Mouse (Mus musculus): ENCODE data around the gene Slc23a4. TPM values are rescaled to one million over a fixed set of nuclear protein-coding genes. Genes with fewer than 3 reads are reported as not detected.

Slc23a4 gene
- total RNA-seq, 1 experiment: 2.1 TPM

DNA sequence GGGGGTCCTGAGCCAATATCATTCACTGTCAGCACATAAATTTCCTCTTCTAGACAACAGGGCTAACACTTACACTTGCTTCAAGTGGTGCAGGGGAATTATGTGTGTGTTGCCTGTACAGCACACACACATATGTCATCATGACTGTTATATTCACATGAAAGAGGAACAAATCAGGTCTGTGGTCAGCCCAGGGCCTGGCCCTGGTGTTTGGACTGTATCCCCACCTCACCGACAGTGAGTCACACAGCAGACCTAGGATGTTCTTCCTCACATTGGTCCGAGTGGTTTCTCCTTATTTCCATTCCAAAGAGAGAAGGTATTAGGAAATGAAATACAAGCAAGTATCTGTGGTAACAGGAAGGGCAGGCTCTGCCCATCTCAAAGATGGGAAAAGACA lies 23.7 kb downstream of the Slc23a4 start:
- no peak for TF ChIP-seq HCFC1 (IDR thresholded peaks at IDR 0.05; ENCODE audit: borderline replicate concordance, insufficient read depth, low read length)
- TF ChIP-seq ZNF384 (IDR thresholded peaks at IDR 0.05; ENCODE audit: low read depth, low read length): no peak
- no peak overlapping the region for H3K27ac ChIP-seq (ENCODE audit: insufficient read depth, low read depth, low read length, poor library complexity, severe bottlenecking)
- no peaks in the 10 kb centered on the region for H3K9me3 ChIP-seq (ENCODE audit: control insufficient read depth, insufficient read depth, low read depth, low read length)
- no peaks in the 10 kb centered on the region for H3K4me1 ChIP-seq (ENCODE audit: control insufficient read depth in 2 of 2, insufficient read depth in 2 of 2, low read length in 2 of 2, poor library complexity in 1 of 2)
- DNase-seq (ENCODE audit: low read depth, low spot score): no peak
- in situ Hi-C loops (cut with MboI; ENCODE audit: low sequenced_read_pairs in 2 of 2, unreplicated experiment in 2 of 2): no loop called here
- no peak overlapping the region for H3K4me3 ChIP-seq (ENCODE audit: insufficient read depth in 1 of 2, low read depth in 1 of 2, low read length in 2 of 2, poor library complexity in 1 of 2, severe bottlenecking in 1 of 2)
- H3K36me3 ChIP-seq (ENCODE audit: control insufficient read depth, insufficient read depth, low read length, poor library complexity, severe bottlenecking): no peaks in the 10 kb centered on the region
- H3K9ac ChIP-seq (ENCODE audit: insufficient read depth, low read depth, low read length, poor library complexity, severe bottlenecking): no peak overlapping the region

DNA sequence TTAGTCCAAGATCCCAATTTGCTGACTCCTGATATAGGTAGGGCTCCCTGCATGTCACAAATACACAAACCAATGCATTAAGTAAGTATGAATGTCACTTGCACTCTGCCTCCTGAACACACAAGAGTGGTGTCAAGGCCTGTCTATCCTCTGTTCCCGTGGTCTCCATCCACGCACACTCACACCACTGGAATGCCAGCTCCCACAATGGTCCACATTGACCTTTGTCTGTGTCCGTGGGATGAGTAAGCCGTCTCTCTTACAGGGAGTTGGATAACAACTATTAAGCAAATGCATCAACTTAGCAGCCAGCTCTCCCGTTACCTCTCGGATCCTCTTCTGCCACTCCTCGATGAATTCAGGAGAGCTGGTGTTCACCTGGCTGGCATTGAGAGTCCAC lies 29.1 kb downstream of the Slc23a4 start:
- in situ Hi-C loops (cut with MboI; ENCODE audit: low sequenced_read_pairs in 2 of 2, unreplicated experiment in 2 of 2): no loop called here
- Histone ChIP-seq H3K27ac (ENCODE audit: insufficient read depth, low read depth, low read length, poor library complexity, severe bottlenecking) (no peak overlapping the region), H3K4me1 (ENCODE audit: control insufficient read depth in 2 of 2, insufficient read depth in 2 of 2, low read length in 2 of 2, poor library complexity in 1 of 2) (no peaks in the 10 kb centered on the region; a peak in 1 of 4 replicates), H3K36me3 (ENCODE audit: control insufficient read depth, insufficient read depth, low read length, poor library complexity, severe bottlenecking) (no peaks in the 10 kb centered on the region), H3K9me3 (ENCODE audit: control insufficient read depth, insufficient read depth, low read depth, low read length) (no peaks in the 10 kb centered on the region), H3K4me3 (ENCODE audit: insufficient read depth in 1 of 2, low read depth in 1 of 2, low read length in 2 of 2, poor library complexity in 1 of 2, severe bottlenecking in 1 of 2) (no peak overlapping the region), H3K9ac (ENCODE audit: insufficient read depth, low read depth, low read length, poor library complexity, severe bottlenecking) (no peak overlapping the region)
- DNase-seq (ENCODE audit: low read depth, low spot score): no peak
- TF ChIP-seq MAFK (IDR thresholded peaks at IDR 0.05; ENCODE audit: insufficient read depth, low read depth, low read length) (no peak), ZNF384 (IDR thresholded peaks at IDR 0.05; ENCODE audit: low read depth, low read length) (no peak), CHD2 (IDR thresholded peaks at IDR 0.05; ENCODE audit: low read depth, low read length) (no peak), ZC3H11A (IDR thresholded peaks at IDR 0.05; ENCODE audit: borderline replicate concordance, low read depth, low read length) (no peak), HCFC1 (IDR thresholded peaks at IDR 0.05; ENCODE audit: borderline replicate concordance, insufficient read depth, low read length) (no peak)

GRCm38 (mm10) chr6:34955862-34956241 lies 32.4 kb downstream of the Slc23a4 start:
- H3K9ac ChIP-seq (ENCODE audit: insufficient read depth, low read depth, low read length, poor library complexity, severe bottlenecking): no peak overlapping the region
- in situ Hi-C loops (cut with MboI; ENCODE audit: low sequenced_read_pairs in 2 of 2, unreplicated experiment in 2 of 2): no loop called here
- no peaks in the 10 kb centered on the region; a peak in 1 of 4 replicates for H3K4me1 ChIP-seq (ENCODE audit: control insufficient read depth in 2 of 2, insufficient read depth in 2 of 2, low read length in 2 of 2, poor library complexity in 1 of 2)
- H3K4me3 ChIP-seq (ENCODE audit: insufficient read depth in 1 of 2, low read depth in 1 of 2, low read length in 2 of 2, poor library complexity in 1 of 2, severe bottlenecking in 1 of 2): peak overlapping the region in 1 of 2 experiments; percentile 20; a peak in 1 of 4 replicates
- TF ChIP-seq CHD2 (IDR thresholded peaks at IDR 0.05; ENCODE audit: low read depth, low read length) (no peak), ZC3H11A (IDR thresholded peaks at IDR 0.05; ENCODE audit: borderline replicate concordance, low read depth, low read length) (no peak), HCFC1 (IDR thresholded peaks at IDR 0.05; ENCODE audit: borderline replicate concordance, insufficient read depth, low read length) (no peak), ZNF384 (IDR thresholded peaks at IDR 0.05; ENCODE audit: low read depth, low read length) (no peak), MAFK (IDR thresholded peaks at IDR 0.05; ENCODE audit: insufficient read depth, low read depth, low read length) (no peak)
- H3K9me3 ChIP-seq (ENCODE audit: control insufficient read depth, insufficient read depth, low read depth, low read length): no peaks in the 10 kb centered on the region
- no peak overlapping the region for H3K27ac ChIP-seq (ENCODE audit: insufficient read depth, low read depth, low read length, poor library complexity, severe bottlenecking)
- no peak for DNase-seq (ENCODE audit: low read depth, low spot score)
- no peaks in the 10 kb centered on the region for H3K36me3 ChIP-seq (ENCODE audit: control insufficient read depth, insufficient read depth, low read length, poor library complexity, severe bottlenecking)

DNA sequence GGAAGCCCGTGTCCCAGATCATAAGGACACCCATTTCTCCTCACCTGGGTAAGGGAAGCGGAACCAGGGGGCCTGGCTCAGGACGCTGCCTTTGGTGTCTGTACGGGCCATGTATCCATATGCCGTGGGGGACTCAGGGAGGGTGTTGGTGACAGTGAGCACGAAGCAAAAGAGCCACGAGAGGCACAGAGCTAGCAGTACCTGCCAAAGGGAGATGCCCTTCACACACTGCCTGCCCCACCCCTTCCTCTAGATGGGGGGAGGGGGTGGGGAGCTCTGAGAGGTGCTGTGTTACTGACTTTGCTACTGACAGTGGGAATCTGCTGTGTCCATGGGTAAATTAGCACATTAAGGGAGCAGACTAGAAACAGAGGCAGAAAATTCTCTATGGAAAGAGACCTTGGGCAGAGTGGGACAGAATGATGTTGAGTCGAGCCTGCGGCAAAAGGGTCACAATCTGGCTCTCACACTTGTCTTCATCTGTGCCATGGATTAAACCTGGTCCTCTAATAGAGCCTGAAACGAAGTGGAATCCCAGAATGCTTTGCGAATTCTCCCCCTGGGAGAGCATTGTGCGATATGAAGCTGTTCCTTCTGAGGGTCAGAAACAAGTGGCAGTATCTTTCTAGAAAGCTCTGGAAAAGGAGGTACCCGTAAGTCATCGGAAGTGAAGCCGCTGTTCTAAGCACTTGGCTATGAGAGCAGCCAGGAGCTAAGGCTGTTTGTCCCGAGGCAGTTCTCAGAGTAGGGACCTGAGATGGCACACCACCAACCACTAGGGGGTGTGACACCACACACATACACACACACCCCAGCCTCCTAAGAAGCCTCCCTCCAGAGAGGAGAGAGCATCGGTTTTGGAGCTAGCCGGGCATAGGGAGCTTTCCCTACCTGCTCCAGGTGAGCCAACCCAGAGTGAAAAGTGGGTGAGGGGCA lies 33.0 kb downstream of the Slc23a4 start:
- Histone ChIP-seq H3K4me1 (ENCODE audit: control insufficient read depth in 2 of 2, insufficient read depth in 2 of 2, low read length in 2 of 2, poor library complexity in 1 of 2) (no peaks in the 10 kb centered on the region; a peak in 1 of 4 replicates), H3K9me3 (ENCODE audit: control insufficient read depth, insufficient read depth, low read depth, low read length) (no peaks in the 10 kb centered on the region), H3K36me3 (ENCODE audit: control insufficient read depth, insufficient read depth, low read length, poor library complexity, severe bottlenecking) (no peaks in the 10 kb centered on the region), H3K27ac (ENCODE audit: insufficient read depth, low read depth, low read length, poor library complexity, severe bottlenecking) (no peak overlapping the region), H3K4me3 (ENCODE audit: insufficient read depth in 1 of 2, low read depth in 1 of 2, low read length in 2 of 2, poor library complexity in 1 of 2, severe bottlenecking in 1 of 2) (peak overlapping the region in 1 of 2 experiments; percentile 41; a peak in 2 of 4 replicates), H3K9ac (ENCODE audit: insufficient read depth, low read depth, low read length, poor library complexity, severe bottlenecking) (no peak overlapping the region)
- in situ Hi-C loops (cut with MboI; ENCODE audit: low sequenced_read_pairs in 2 of 2, unreplicated experiment in 2 of 2): no loop called here
- no peak for TF ChIP-seq CHD2 (IDR thresholded peaks at IDR 0.05; ENCODE audit: low read depth, low read length)
- TF ChIP-seq ZC3H11A (IDR thresholded peaks at IDR 0.05; ENCODE audit: borderline replicate concordance, low read depth, low read length): no peak; the same call in 1 of the 2 replicates
- no peak for TF ChIP-seq HCFC1 (IDR thresholded peaks at IDR 0.05; ENCODE audit: borderline replicate concordance, insufficient read depth, low read length)
- TF ChIP-seq MAFK (IDR thresholded peaks at IDR 0.05; ENCODE audit: insufficient read depth, low read depth, low read length): no peak
- no peak for TF ChIP-seq ZNF384 (IDR thresholded peaks at IDR 0.05; ENCODE audit: low read depth, low read length)
- peak; percentile 66 for DNase-seq (ENCODE audit: low read depth, low spot score)
